Mouse (Mus musculus): ENCODE measurements around the gene Cnep1r1.

DNA sequence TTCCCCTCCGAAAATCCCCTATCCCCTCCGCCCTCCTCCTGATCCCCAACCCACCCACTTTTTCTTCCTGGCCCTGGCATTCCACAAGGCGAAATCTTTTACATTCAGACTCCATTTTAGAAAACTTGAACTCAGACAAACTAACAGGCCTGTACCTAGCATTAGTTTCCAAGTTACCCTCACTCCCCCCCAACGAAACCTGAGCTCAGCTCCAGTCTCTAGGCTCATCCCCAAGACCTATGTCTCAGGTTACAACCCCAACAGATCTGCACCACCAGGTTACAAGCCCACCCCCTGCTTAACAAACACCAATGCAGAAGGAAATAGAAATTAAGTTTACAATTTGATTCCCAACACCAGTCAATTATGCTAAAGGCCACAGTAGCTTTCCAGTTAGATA lies 25.2 kb upstream of the Cnep1r1 start:
- no peak for TF ChIP-seq POLR2A (IDR thresholded peaks at IDR 0.05; ENCODE audit: borderline replicate concordance, extremely low read depth, low read depth, low read length)
- no peak for TF ChIP-seq CTCF (IDR thresholded peaks at IDR 0.05; ENCODE audit: insufficient read depth, low read length)
